Mouse (Mus musculus) olfactory bulb, adult 2 months (tissue): ENCODE measurements around the gene Fam47e.

Source experiments
- CTCF ChIP-seq: fragments of 200-500 bp; IDR thresholded peaks from 2 replicates; pipeline ENCODE4 v1.5.1; 2012; ENCODE audit warnings: low read depth, mild to moderate bottlenecking, low read length, moderate library complexity; ENCODE audit not compliant: insufficient read depth
- POLR2A ChIP-seq: fragments of 200-500 bp; IDR thresholded peaks from 2 replicates; pipeline ENCODE4 v1.6.1; 2012; ENCODE audit warnings: mild to moderate bottlenecking, low read depth, low read length, moderate library complexity; ENCODE audit not compliant: insufficient read depth

DNA sequence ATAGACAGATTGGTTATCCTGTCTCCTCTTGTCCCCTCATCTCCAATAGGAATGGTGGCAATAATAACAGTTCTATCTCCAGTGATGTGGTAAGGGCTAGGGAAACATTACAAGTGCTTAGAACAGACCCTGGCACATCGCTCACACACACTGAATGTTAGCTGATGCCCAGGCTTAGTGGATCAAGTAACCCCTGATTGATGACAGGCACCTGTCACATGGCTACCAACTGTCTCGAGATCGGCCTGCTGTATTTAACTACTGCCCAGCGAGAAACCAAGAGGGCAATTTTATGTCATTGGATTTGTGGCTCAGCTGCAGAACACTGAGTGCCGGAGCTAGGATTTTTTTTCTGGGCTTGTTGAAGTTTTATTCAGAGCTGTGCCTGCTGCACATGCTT lies 40.2 kb downstream of the Fam47e start:
- TF ChIP-seq CTCF (no peak), POLR2A (no peak)
